Mouse (Mus musculus) stomach, embryonic 15.5 days (tissue): ENCODE data around the gene Galp. TPM values are rescaled to one million over a fixed set of nuclear protein-coding genes. Genes with fewer than 3 reads are reported as not detected.
"Not testable (repeated sequence)": the region's sequence is repeated elsewhere in the genome, so short reads cannot be mapped to it uniquely, and the experiment has no call there.

Experiments
- ATAC-seq: fragments of 200-750 bp; cut with Nextera tagmentation; 2 replicates; pipeline ENCODE4 v1.8.0; 2017; ENCODE audit warnings: low read depth, moderate number of reproducible peaks, moderate TSS enrichment; ENCODE audit not compliant: insufficient read depth, low FRiP score
- H3K27ac ChIP-seq: fragments of 300-500 bp; sonication (generic); 2 replicates; pipeline ENCODE4 v1.5.1; 2015; ENCODE audit warnings: mild to moderate bottlenecking, inconsistent platforms
- H3K27me3 ChIP-seq: fragments of 300-500 bp; sonication (generic); replicated peaks from 2 replicates; pipeline ENCODE4 v1.6.1; 2015; ENCODE audit warnings: inconsistent platforms
- H3K36me3 ChIP-seq: fragments of 300-500 bp; sonication (generic); 2 replicates; pipeline ENCODE4 v1.6.1; 2015; ENCODE audit warnings: inconsistent platforms
- H3K4me1 ChIP-seq: fragments of 300-500 bp; sonication (generic); 2 replicates; pipeline ENCODE4 v1.6.1; 2015; ENCODE audit warnings: inconsistent platforms
- H3K4me2 ChIP-seq: fragments of 300-500 bp; sonication (generic); 2 replicates; pipeline ENCODE4 v1.6.1; 2015; ENCODE audit warnings: mild to moderate bottlenecking, inconsistent platforms
- H3K4me3 ChIP-seq: fragments of 300-500 bp; sonication (generic); replicated peaks from 2 replicates; pipeline ENCODE4 v1.5.1; 2015; ENCODE audit warnings: inconsistent platforms
- H3K9ac ChIP-seq: fragments of 300-500 bp; sonication (generic); 2 replicates; pipeline ENCODE4 v1.6.1; 2015; ENCODE audit warnings: inconsistent platforms
- H3K9me3 ChIP-seq: fragments of 300-500 bp; sonication (generic); 2 replicates; pipeline ENCODE4 v1.6.1; 2016; ENCODE audit warnings: inconsistent platforms
- WGBS: fragments of 180-500 bp; shearing (Covaris S2); methylation state at CpG from one replicate; pipeline ENCODE4 v1.1.7; 2015; 5-methylcytosine and 5-hydroxymethylcytosine counted together
- polyA plus RNA-seq: library from polyadenylated mRNA; unstranded; fragments of >200 nt; fragmentation: Nextera tagmentation; extraction: Ambion mirVana; gene quantifications from 2 replicates; pipeline ENCODE4 v1.2.1, GENCODE M21; 2015

Galp gene
- polyA plus RNA-seq, 1 experiment from 2014 or later, result not detected

- Histone ChIP-seq H3K4me2 (no peak overlapping the region), H3K27me3 (no peaks in the 10 kb centered on the region), H3K9ac (no peak overlapping the region), H3K4me3 (no peak overlapping the region), H3K36me3 (peaks cover 22% of the 10 kb centered on the region), H3K9me3 (no peaks in the 10 kb centered on the region), H3K4me1 (no peaks in the 10 kb centered on the region), H3K27ac (no peak overlapping the region)
- ATAC-seq, result no peak
Measured at GRCm38 (mm10) chr7:6182882-6183281, 14.0 kb upstream of the Galp start.

- H3K9ac ChIP-seq, result no peak overlapping the region
Measured at GRCm38 (mm10) chr7:6183802-6184201, 13.1 kb upstream of the Galp start.

GRCm38 (mm10) chr7:6184521-6184920 is 12.4 kb upstream of the Galp start:
- ATAC-seq, result no peak
- Histone ChIP-seq H3K9ac (no peak overlapping the region), H3K27ac (no peak overlapping the region), H3K4me1 (no peaks in the 10 kb centered on the region), H3K27me3 (no peaks in the 10 kb centered on the region), H3K4me3 (no peak overlapping the region), H3K36me3 (peaks cover 38% of the 10 kb centered on the region), H3K9me3 (no peaks in the 10 kb centered on the region), H3K4me2 (no peak overlapping the region)
- 83% methylated on average over 8 of the region's 8 CpGs for WGBS

More at GRCm38 (mm10) chr7:6183802-6184201, 13.1 kb upstream of the Galp start:
- no peaks in the 10 kb centered on the region for H3K4me1 ChIP-seq
- H3K27me3 ChIP-seq, result no peaks in the 10 kb centered on the region
- no peaks in the 10 kb centered on the region for H3K9me3 ChIP-seq
- H3K4me2 ChIP-seq, result no peak overlapping the region
- ATAC-seq, result no peak
- peaks cover 30% of the 10 kb centered on the region for H3K36me3 ChIP-seq
- no peak overlapping the region for H3K4me3 ChIP-seq
- no peak overlapping the region for H3K27ac ChIP-seq
- 94% methylated on average over 19 of the region's 19 CpGs for WGBS

- Histone ChIP-seq H3K9me3 (no peaks in the 10 kb centered on the region), H3K27ac (no peak overlapping the region), H3K4me3 (no peak overlapping the region), H3K36me3 (peaks cover 40% of the 10 kb centered on the region), H3K4me2 (no peak overlapping the region), H3K27me3 (no peaks in the 10 kb centered on the region), H3K9ac (no peak overlapping the region), H3K4me1 (no peaks in the 10 kb centered on the region)
- 97% methylated on average over 1 of the region's 1 CpGs for WGBS
- no peak for ATAC-seq
Measured at GRCm38 (mm10) chr7:6185391-6185790, 11.5 kb upstream of the Galp start.

GRCm38 (mm10) chr7:6186176-6186575 is 10.7 kb upstream of the Galp start:
- ATAC-seq, result no peak
- Histone ChIP-seq H3K27ac (no peak overlapping the region), H3K4me3 (no peak overlapping the region), H3K9me3 (no peaks in the 10 kb centered on the region), H3K9ac (no peak overlapping the region), H3K4me2 (no peak overlapping the region), H3K4me1 (no peaks in the 10 kb centered on the region), H3K27me3 (no peaks in the 10 kb centered on the region), H3K36me3 (peaks cover 40% of the 10 kb centered on the region)
- WGBS, result 90% methylated on average over 2 of the region's 2 CpGs

GRCm38 (mm10) chr7:6186756-6187155 is 10.1 kb upstream of the Galp start:
- no peak for ATAC-seq
- peaks cover 40% of the 10 kb centered on the region for H3K36me3 ChIP-seq
- no peaks in the 10 kb centered on the region for H3K27me3 ChIP-seq
- 88% methylated on average over 2 of the region's 2 CpGs for WGBS
- no peak overlapping the region for H3K4me2 ChIP-seq
- no peak overlapping the region for H3K9ac ChIP-seq
- no peaks in the 10 kb centered on the region for H3K4me1 ChIP-seq
- H3K9me3 ChIP-seq, result no peaks in the 10 kb centered on the region
- H3K4me3 ChIP-seq, result no peak overlapping the region
- no peak overlapping the region for H3K27ac ChIP-seq

- Histone ChIP-seq H3K27ac (no peak overlapping the region), H3K9me3 (no peaks in the 10 kb centered on the region), H3K27me3 (no peaks in the 10 kb centered on the region), H3K4me2 (no peak overlapping the region), H3K4me3 (no peak overlapping the region), H3K9ac (no peak overlapping the region), H3K4me1 (no peaks in the 10 kb centered on the region), H3K36me3 (peaks cover 34% of the 10 kb centered on the region)
- no peak for ATAC-seq
- WGBS, result 54% methylated on average over 45 of the region's 45 CpGs
Measured at GRCm38 (mm10) chr7:6189542-6189941, 7.3 kb upstream of the Galp start.

GRCm38 (mm10) chr7:6191376-6191775 is 5.5 kb upstream of the Galp start:
- Histone ChIP-seq H3K4me3 (no peak overlapping the region), H3K27me3 (no peaks in the 10 kb centered on the region), H3K9me3 (no peaks in the 10 kb centered on the region), H3K36me3 (peaks cover 26% of the 10 kb centered on the region), H3K9ac (no peak overlapping the region), H3K4me2 (no peak overlapping the region), H3K4me1 (no peaks in the 10 kb centered on the region), H3K27ac (no peak overlapping the region)
- WGBS, result 45% methylated on average over 3 of the region's 3 CpGs
- no peak for ATAC-seq

GRCm38 (mm10) chr7:6194129-6194528 is 2.8 kb upstream of the Galp start:
- H3K9ac ChIP-seq, result no peak overlapping the region
- WGBS, result 14% methylated on average over 5 of the region's 5 CpGs
- no peak overlapping the region for H3K27ac ChIP-seq
- no peaks in the 10 kb centered on the region for H3K27me3 ChIP-seq
- ATAC-seq, result peak; percentile 56; the same call in 1 of the 2 replicates
- no peaks in the 10 kb centered on the region for H3K9me3 ChIP-seq
- H3K4me2 ChIP-seq, result no peak overlapping the region
- no peaks in the 10 kb centered on the region for H3K4me1 ChIP-seq
- H3K4me3 ChIP-seq, result no peak overlapping the region
- peaks cover 6% of the 10 kb centered on the region; the same call in 1 of the 2 replicates for H3K36me3 ChIP-seq

- H3K9me3 ChIP-seq, result no peaks in the 10 kb centered on the region
- H3K27ac ChIP-seq, result no peak overlapping the region
- no peak overlapping the region for H3K9ac ChIP-seq
- no peaks in the 10 kb centered on the region for H3K27me3 ChIP-seq
- H3K4me3 ChIP-seq, result no peak overlapping the region
- WGBS, result 53% methylated on average over 2 of the region's 2 CpGs
- no peak for ATAC-seq
- no peaks in the 10 kb centered on the region for H3K4me1 ChIP-seq
- no peaks in the 10 kb centered on the region for H3K36me3 ChIP-seq
- no peak overlapping the region for H3K4me2 ChIP-seq
Measured at GRCm38 (mm10) chr7:6195777-6196176, 1.1 kb upstream of the Galp start.

GRCm38 (mm10) chr7:6204200-6204599 is 7.3 kb downstream of the Galp start:
- no peak overlapping the region for H3K4me2 ChIP-seq
- H3K9ac ChIP-seq, result no peak overlapping the region
- H3K27ac ChIP-seq, result no peak overlapping the region
- H3K4me3 ChIP-seq, result no peak overlapping the region
- no peaks in the 10 kb centered on the region for H3K9me3 ChIP-seq
- ATAC-seq, result no peak
- no peaks in the 10 kb centered on the region for H3K27me3 ChIP-seq
- H3K36me3 ChIP-seq, result no peaks in the 10 kb centered on the region
- H3K4me1 ChIP-seq, result no peaks in the 10 kb centered on the region
- WGBS, result 76% methylated on average over 3 of the region's 3 CpGs

- H3K9me3 ChIP-seq, result no peaks in the 10 kb centered on the region
- H3K4me1 ChIP-seq, result no peaks in the 10 kb centered on the region
- no peak for ATAC-seq
- H3K4me3 ChIP-seq, result no peak overlapping the region
- 52% methylated on average over 5 of the region's 5 CpGs for WGBS
- H3K9ac ChIP-seq, result no peak overlapping the region
- H3K4me2 ChIP-seq, result no peak overlapping the region
- no peaks in the 10 kb centered on the region for H3K27me3 ChIP-seq
- H3K27ac ChIP-seq, result no peak overlapping the region
- H3K36me3 ChIP-seq, result no peaks in the 10 kb centered on the region
Measured at GRCm38 (mm10) chr7:6213144-6213543, 16.3 kb downstream of the Galp start.

- H3K36me3 ChIP-seq, H3K9ac ChIP-seq, H3K4me3 ChIP-seq, H3K9me3 ChIP-seq, H3K4me2 ChIP-seq, H3K27me3 ChIP-seq, H3K27ac ChIP-seq, H3K4me1 ChIP-seq, ATAC-seq: not testable (repeated sequence)
- WGBS, result 72% methylated on average over 4 of the region's 4 CpGs
Measured at GRCm38 (mm10) chr7:6214691-6215090, 17.8 kb downstream of the Galp start.
